Mouse (Mus musculus) layer of hippocampus, adult 9-11 months (tissue): ENCODE measurements at regions not wholly inside any gene's neighbourhood (a gene's known extent, or its start where the extent isn't known, plus 50 kb on each side); places are given as distances from the start of the nearest gene placed in this dataset.

Source experiments
- DNase-seq: peaks from one replicate; pipeline ENCODE4 v3.0.0; 2022

DNA sequence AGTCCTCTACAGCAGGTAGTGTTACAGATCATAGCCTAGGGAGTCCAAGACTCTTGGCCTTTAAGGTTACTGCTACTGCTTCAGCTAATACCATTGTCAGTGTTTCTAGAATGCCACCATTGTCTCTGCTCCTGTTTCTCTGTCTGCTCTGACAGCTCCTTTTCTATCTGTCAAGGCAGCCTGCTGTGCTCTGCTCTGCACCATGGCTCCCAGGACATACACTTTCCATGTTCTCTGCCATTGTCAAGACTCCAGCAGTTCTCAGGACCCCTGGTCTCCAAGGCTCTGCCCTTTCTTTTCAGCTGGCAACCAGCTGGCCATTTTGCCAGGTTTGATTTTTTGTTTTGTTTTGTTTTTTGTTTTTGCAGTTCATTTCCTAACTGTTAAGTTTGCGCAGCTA, 208.7 kb downstream of the Otol1 start:
- DNase-seq: no peak

GRCm38 (mm10) chr3:70218757-70219360, 211.4 kb downstream of the Otol1 start:
- no peak for DNase-seq

GRCm38 (mm10) chr3:70223443-70224065, 216.1 kb downstream of the Otol1 start:
- peak; percentile 38 for DNase-seq

GRCm38 (mm10) chr3:70224846-70225245, 217.4 kb downstream of the Otol1 start:
- DNase-seq: no peak

DNA sequence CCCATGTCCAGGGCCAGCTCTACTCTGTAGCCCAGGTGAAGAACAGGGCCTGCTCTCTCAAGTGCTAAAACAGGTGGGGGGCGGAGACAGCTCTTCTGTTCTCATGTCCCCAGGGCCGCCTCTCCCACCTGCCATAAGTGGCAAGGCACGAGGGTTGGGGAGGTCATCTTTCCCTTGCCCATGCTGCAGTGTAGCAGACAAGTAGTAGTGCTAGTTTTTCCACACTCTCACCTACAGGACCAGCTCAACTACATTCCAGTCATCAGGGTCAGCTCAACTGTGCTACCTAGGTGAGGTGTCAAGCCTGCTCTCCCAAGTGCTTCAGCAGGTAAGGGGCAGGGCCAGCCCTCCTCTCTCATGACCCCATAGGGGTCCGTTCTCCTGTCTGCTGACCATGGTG, 219.8 kb downstream of the Otol1 start:
- no peak for DNase-seq

GRCm38 (mm10) chr3:70248655-70249054, 241.2 kb downstream of the Otol1 start:
- no peak for DNase-seq

DNA sequence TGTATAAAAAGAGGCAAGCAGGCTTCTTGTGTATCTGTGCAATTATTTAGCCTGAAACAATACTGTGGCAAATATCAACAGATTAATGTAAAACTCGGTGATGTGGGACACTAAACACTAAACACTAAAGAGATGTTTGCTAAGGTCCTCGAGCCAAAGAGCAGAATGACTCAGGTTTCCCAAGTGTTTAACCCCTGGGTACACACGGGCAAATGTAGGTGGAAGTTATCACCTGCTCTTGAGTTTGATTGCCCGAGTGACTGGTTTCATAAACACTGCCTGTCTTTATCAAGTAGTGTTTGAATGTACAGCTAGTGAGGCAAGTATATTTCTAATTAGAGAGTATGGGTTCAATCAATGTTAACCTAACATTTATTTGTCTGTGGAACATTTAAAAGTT, 242.5 kb downstream of the Otol1 start:
- DNase-seq: no peak

- DNase-seq: peak; percentile 4
Observed at GRCm38 (mm10) chr3:70250733-70251132, 243.3 kb downstream of the Otol1 start.

DNA sequence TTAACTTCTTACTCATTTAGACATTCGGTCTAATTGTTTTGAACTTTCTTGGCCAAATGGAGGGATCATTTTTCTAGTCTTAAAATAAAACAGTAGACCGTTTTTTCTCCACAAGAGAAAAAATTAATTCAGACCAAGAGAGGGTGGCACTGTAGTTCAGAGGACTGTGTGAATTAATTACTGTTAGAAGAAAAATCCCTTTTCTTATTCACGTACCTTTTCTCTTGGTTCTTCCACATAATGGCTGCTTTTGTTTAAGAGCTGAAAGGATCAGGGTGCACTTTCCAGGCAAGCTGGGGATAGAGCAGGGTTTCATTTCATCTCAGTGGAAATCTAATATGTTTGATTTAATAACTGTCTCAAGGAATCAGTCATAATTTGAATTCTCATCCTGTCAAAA, 255.9 kb downstream of the Otol1 start:
- DNase-seq: no peak

- no peak for DNase-seq
Observed at GRCm38 (mm10) chr3:70288590-70289388, 281.4 kb downstream of the Otol1 start.

DNA sequence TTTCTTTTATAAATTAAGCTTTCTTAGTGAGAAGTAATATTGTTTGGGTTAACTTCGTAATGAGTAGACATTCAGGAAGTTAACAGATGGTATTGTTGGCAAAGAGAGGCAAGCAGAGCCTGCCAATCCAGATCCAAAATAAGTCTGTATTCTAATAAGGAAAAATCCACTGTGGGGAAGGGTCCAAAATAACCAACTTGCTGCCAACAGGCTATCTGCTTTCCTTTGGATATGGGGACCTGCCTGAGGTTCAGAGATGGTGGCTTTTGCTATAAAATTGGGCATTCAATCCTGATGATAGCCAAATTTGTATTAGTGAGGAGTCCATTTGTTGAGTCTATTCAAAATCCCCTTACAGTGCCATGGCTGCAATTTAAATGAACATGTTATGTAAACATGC, 300.1 kb downstream of the Otol1 start:
- peak; percentile 45 for DNase-seq

DNA sequence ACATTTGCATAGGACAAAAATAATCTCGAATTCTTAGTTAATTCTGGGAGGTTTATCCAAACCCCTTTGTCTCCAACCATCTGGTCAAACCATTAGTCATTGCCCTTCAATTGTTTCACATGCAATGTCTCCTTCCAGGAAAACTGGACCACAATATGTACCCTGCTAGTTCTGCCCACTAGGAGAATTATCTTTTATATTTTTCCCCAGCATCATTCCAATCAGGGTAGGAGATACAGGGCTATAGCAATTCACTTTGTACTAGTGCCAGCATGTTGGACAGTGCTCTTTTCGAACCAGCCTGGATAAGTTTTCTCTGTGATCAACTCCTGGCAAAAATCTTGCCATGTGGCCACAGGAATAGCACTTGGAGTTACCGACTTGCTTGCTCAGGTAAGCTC, 300.6 kb downstream of the Otol1 start:
- DNase-seq: no peak

DNA sequence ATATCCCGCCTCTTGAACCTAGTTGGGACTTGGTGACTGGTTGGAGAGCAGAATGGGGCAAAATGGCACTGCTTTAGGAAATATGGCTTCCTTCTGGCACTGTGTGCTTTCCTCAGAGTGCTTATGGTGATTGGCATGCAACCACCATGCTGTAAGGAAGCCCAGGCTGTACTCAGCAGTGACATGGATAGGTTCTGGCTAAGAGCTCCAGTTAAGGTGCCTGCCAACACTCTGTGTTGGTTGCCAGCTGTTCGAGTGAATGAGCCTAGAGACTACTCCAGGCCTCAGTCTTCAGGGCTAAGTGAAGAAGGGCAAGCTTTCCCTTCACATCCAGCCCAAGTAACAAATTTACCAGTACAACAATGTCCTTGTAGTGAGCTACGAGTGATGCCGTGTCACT, 301.9 kb downstream of the Otol1 start:
- no peak for DNase-seq

DNA sequence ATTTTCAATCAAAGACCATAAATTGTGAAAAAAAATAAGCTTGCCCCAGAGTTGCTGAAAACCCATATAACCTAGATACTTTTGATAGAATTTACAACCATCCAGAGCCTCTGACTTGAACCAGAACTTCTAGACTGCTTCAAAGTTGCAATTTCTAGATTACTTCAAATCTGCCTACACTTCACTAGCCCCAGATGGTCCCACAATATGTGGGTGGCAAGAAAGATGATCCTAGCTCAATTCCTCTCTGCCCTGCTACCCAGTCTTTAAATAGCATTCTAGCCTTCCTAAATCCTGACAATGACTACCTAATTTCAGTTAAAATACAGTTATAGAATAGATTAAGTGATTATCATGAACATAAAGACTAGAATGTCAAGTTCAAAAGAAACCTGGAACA, 303.6 kb downstream of the Otol1 start:
- peak; percentile 31 for DNase-seq

GRCm38 (mm10) chr3:70312034-70312433, 304.6 kb downstream of the Otol1 start:
- no peak for DNase-seq

- DNase-seq: no peak
Observed at GRCm38 (mm10) chr3:70313119-70313868, 305.9 kb downstream of the Otol1 start.

- no peak for DNase-seq
Observed at GRCm38 (mm10) chr3:70314239-70314638, 306.8 kb downstream of the Otol1 start.

DNA sequence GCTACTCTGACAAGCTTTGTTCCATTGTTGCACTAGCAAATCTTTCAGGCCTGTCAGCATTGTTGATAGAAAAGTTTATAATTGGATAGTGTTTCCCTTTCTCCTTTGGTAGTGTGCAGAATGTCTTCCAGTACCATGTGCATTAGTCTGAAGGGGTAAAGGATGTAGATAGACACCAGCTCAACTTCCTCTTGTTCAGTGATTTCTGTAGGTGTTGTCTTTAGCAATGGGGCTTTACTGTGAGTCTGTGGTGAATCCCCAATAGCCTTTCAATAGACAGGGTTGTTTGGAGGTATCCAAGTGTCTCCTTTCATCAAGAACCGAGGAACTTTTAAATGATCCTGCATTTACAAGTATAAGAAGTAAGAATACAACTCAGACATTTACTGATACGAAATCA, 311.0 kb downstream of the Otol1 start:
- DNase-seq: no peak

- DNase-seq: no peak
Observed at GRCm38 (mm10) chr3:70319139-70319538, 311.7 kb downstream of the Otol1 start.

DNA sequence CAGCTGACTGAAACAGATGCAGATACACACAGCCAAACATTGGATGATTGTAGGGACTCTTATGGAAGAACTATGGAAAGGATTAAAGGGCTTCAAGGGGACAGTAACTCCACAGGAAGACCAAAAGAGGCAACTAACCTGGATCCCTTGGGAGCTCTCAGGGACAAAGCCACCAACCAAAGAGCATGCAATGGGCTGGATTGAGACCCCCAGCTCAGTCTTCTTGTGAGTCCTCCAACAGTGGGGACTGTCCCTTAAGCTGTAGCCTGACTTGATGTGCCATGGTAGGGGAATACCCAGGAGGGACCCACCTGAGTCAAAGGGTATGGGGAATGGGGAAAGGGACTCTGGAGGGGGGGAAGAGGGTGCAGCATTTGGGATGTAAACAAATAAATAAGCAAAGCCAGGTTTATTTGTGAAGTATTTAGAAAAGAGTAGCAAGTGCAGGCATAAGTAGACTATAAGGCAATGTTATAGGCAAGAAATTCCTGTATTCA, 313.8 kb downstream of the Otol1 start:
- no peak for DNase-seq

DNA sequence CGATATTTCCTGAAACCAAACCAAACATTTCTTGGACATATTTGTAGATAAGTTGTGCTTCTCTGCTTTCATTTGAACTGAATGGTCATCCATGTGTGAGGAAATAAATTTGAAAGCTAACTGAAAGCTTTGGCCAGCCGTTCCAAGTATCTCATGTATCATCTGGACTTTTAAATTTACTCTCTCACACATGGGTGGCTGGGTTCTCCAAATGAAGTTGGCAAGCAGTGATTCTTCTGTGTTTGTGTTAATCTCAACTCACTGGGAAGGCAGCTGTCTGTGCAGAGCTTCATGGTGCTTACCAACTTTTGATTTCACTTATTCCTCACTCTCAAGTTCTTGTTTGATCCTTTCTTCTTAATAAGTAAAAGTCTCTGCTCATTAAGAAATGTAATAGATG, 317.3 kb downstream of the Otol1 start:
- no peak for DNase-seq
